Mouse (Mus musculus): Measurements from ENCODE around the gene Pip5k1b.

Pip5k1b gene

GRCm38 (mm10) chr19:24517057-24517456 is 38.6 kb downstream of the Pip5k1b start:
- no peak for DNase-seq (ENCODE audit: low spot score)

GRCm38 (mm10) chr19:24515941-24516340 is 39.7 kb downstream of the Pip5k1b start:
- DNase-seq (ENCODE audit: low spot score), result no peak

GRCm38 (mm10) chr19:24514661-24515642 is 40.7 kb downstream of the Pip5k1b start:
- DNase-seq (ENCODE audit: low spot score), result no peak

GRCm38 (mm10) chr19:24513105-24513843 is 42.4 kb downstream of the Pip5k1b start:
- DNase-seq (ENCODE audit: low spot score), result no peak

GRCm38 (mm10) chr19:24511939-24512338 is 43.7 kb downstream of the Pip5k1b start:
- no peak for DNase-seq (ENCODE audit: low spot score)

- no peak for DNase-seq (ENCODE audit: low spot score)
Observed at GRCm38 (mm10) chr19:24509391-24509790, 46.3 kb downstream of the Pip5k1b start.

GRCm38 (mm10) chr19:24508087-24508767 is 47.4 kb downstream of the Pip5k1b start:
- DNase-seq (ENCODE audit: low spot score), result no peak

GRCm38 (mm10) chr19:24502736-24503421 is 52.8 kb downstream of the Pip5k1b start:
- DNase-seq (ENCODE audit: low spot score), result no peak

- no peak for DNase-seq (ENCODE audit: low spot score)
Observed at GRCm38 (mm10) chr19:24501525-24501924, 54.1 kb downstream of the Pip5k1b start.

- no peak for DNase-seq (ENCODE audit: low spot score)
Observed at GRCm38 (mm10) chr19:24500431-24500830, 55.2 kb downstream of the Pip5k1b start.

- no peak for DNase-seq (ENCODE audit: low spot score)
Observed at GRCm38 (mm10) chr19:24499291-24499690, 56.4 kb downstream of the Pip5k1b start.

- no peak for DNase-seq (ENCODE audit: low spot score)
Observed at GRCm38 (mm10) chr19:24493887-24494286, 61.8 kb downstream of the Pip5k1b start.

- DNase-seq (ENCODE audit: low spot score), result no peak
Observed at GRCm38 (mm10) chr19:24491824-24492223, 63.8 kb downstream of the Pip5k1b start.

- DNase-seq (ENCODE audit: low spot score), result no peak
Observed at GRCm38 (mm10) chr19:24490275-24490674, 65.4 kb downstream of the Pip5k1b start.

- DNase-seq (ENCODE audit: low spot score), result no peak
Observed at GRCm38 (mm10) chr19:24486433-24487296, 69.0 kb downstream of the Pip5k1b start.

GRCm38 (mm10) chr19:24484612-24485194 is 71.0 kb downstream of the Pip5k1b start:
- no peak for DNase-seq (ENCODE audit: low spot score)

- no peak for DNase-seq (ENCODE audit: low spot score)
Observed at GRCm38 (mm10) chr19:24480916-24481315, 74.8 kb downstream of the Pip5k1b start.

GRCm38 (mm10) chr19:24476929-24477882 is 78.5 kb downstream of the Pip5k1b start, which contains the start of gene Fam122a:
Fam122a (minus strand) TSS chr19:24477356.
- peak; percentile 68 for DNase-seq (ENCODE audit: low spot score)

- DNase-seq (ENCODE audit: low spot score), result no peak
Observed at GRCm38 (mm10) chr19:24476461-24476860, 79.2 kb downstream of the Pip5k1b start.

All from urinary bladder, postnatal 10 days (tissue).